Mouse (Mus musculus) C2C12 (cell line): ENCODE results near the gene Simc1.

ENCODE experiments used
- CEBPB ChIP-seq: IDR thresholded peaks from one replicate; pipeline ENCODE4 v1.6.1; 2011; ENCODE audit warnings: low read depth, mild to moderate bottlenecking, control low read depth, moderate library complexity
- CTCF ChIP-seq: IDR thresholded peaks from one replicate; pipeline ENCODE4 v1.5.1; 2011; ENCODE audit not compliant: control insufficient read depth, insufficient read depth, insufficient read length
- MAX ChIP-seq: IDR thresholded peaks from one replicate; pipeline ENCODE4 v1.6.1; 2011; ENCODE audit warnings: mild to moderate bottlenecking, control low read depth
- USF1 ChIP-seq: IDR thresholded peaks from one replicate; pipeline ENCODE4 v1.6.1; 2011; ENCODE audit warnings: low read depth, mild to moderate bottlenecking, control low read depth, moderate library complexity

DNA sequence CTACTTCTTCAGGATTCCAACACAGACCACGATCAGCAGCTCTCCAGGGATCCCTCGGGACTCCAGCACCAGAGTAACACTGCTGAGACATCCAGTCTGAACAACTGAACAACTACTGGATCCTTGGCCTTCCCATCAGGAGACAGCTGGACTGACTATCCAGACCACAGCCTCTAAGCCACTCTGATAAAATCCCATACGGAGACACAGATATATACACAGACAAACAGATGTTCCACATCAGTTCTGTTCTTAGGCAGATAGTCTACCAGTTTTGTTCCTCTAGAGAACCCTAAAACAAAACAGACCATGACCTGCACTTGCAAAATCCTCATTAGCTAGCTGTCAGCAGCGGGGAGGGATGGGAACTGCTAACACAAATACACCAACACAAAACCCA, 44.3 kb upstream of the Simc1 start:
- TF ChIP-seq CTCF (no peak), USF1 (no peak), MAX (no peak), CEBPB (no peak)
